Comparison of ENCODE assay signal across 31 mouse cellular contexts in genomic region chr1:98126268-98126667, GRCm38 (mm10). TPM values are rescaled to one million over a fixed set of nuclear protein-coding genes. Genes with fewer than 3 reads are reported as not detected.
DNase-seq lines count a peak whose midpoint lies in the region; ATAC-seq and TF ChIP-seq lines count a peak whose summit lies in the region.
"Had no signal": no experiment of that assay in that cellular context is flagged by ENCODE, and none has a peak within 500 bp of the region (broad histone marks: within the 10 kb centered on the region; RNA-seq: fewer than 3 reads in every experiment).

No protein-coding gene starts in this region.

- no peak for TF ChIP-seq CTCF in stomach, postnatal 0 days (IDR thresholded peaks at IDR 0.05; ENCODE audit: low read depth)

- no peaks in the 10 kb centered on the region for H3K27me3 ChIP-seq in liver, embryonic 11.5 days (replicated peaks; ENCODE audit: control insufficient read depth, insufficient read depth, low read length)
- H3K27me3 ChIP-seq in liver, embryonic 12.5 days (replicated peaks), result no peaks in the 10 kb centered on the region
- no peaks in the 10 kb centered on the region for H3K27me3 ChIP-seq in liver, embryonic 16.5 days (ENCODE audit: control insufficient read depth, insufficient read depth, low read depth, low read length)
- H3K27me3 ChIP-seq in midbrain, embryonic 11.5 days (ENCODE audit: control insufficient read depth, insufficient read depth, low read length), result no peaks in the 10 kb centered on the region
- H3K27me3 ChIP-seq in stomach, postnatal 0 days (ENCODE audit: control insufficient read depth, insufficient read depth, low read length), result no peaks in the 10 kb centered on the region
- H3K27me3 ChIP-seq: embryonic facial prominence, embryonic 13.5 days; forebrain, embryonic 13.5 days; heart, embryonic 13.5 days had no signal

- H3K9ac ChIP-seq in liver, embryonic 11.5 days (ENCODE audit: low read depth, low read length), result no peak overlapping the region
- no peak overlapping the region for H3K9ac ChIP-seq in liver, embryonic 12.5 days
- H3K9ac ChIP-seq in liver, embryonic 16.5 days (ENCODE audit: low read depth, low read length), result no peak overlapping the region
- H3K9ac ChIP-seq in midbrain, embryonic 11.5 days (ENCODE audit: low read length), result no peak overlapping the region
- no peak overlapping the region for H3K9ac ChIP-seq in stomach, postnatal 0 days (ENCODE audit: low read length)
- H3K9ac ChIP-seq: embryonic facial prominence, embryonic 13.5 days; forebrain, embryonic 13.5 days; forebrain, postnatal 0 days; heart, embryonic 13.5 days; hindbrain, embryonic 14.5 days had no signal

- no peaks in the 10 kb centered on the region for H3K9me3 ChIP-seq in liver, embryonic 11.5 days (ENCODE audit: control insufficient read depth, low read length)
- H3K9me3 ChIP-seq in liver, embryonic 12.5 days (replicated peaks), result no peaks in the 10 kb centered on the region
- H3K9me3 ChIP-seq in liver, embryonic 16.5 days (replicated peaks; ENCODE audit: control insufficient read depth, low read length), result no peaks in the 10 kb centered on the region
- no peaks in the 10 kb centered on the region for H3K9me3 ChIP-seq in midbrain, embryonic 11.5 days (ENCODE audit: control insufficient read depth, low read length)
- H3K9me3 ChIP-seq in stomach, postnatal 0 days (ENCODE audit: control insufficient read depth, low read length), result no peaks in the 10 kb centered on the region
- H3K9me3 ChIP-seq: embryonic facial prominence, embryonic 10.5 days; embryonic facial prominence, embryonic 13.5 days; forebrain, embryonic 13.5 days; heart, embryonic 10.5 days; heart, embryonic 13.5 days had no signal

- TF ChIP-seq EP300 in stomach, postnatal 0 days (optimal IDR thresholded peaks at IDR 0.05), result no peak

- DNase-seq in liver, embryonic 11.5 days (ENCODE audit: low spot score), result no peak
- DNase-seq in liver, result no peak
- DNase-seq in midbrain, embryonic 11.5 days (ENCODE audit: low spot score, missing footprints), result no peak
- no peak for DNase-seq in left cerebral cortex, postnatal 10 days (ENCODE audit: extremely low spot score in 1 of 2, low spot score in 2 of 2)
- no peak for DNase-seq in stomach, postnatal 0 days (ENCODE audit: low spot score)
- DNase-seq: adrenal gland, adult 8-10 months; adrenal gland, postnatal 25 days; cerebellum, adult 11 months; cerebellum, adult 2 months; cerebellum, postnatal 10 days; cerebellum, postnatal 36 days; embryo, embryonic 11 days; forebrain, postnatal 0 days; gastrocnemius, adult 2 months; gastrocnemius, postnatal 14 days; heart, adult 18-20 months; heart, postnatal 14 days; heart, postnatal 4 days had no signal

- H3K4me2 ChIP-seq in liver, embryonic 11.5 days, result no peak overlapping the region
- H3K4me2 ChIP-seq in liver, embryonic 12.5 days, result no peak overlapping the region
- H3K4me2 ChIP-seq in liver, embryonic 16.5 days (ENCODE audit: low read depth, low read length), result no peak overlapping the region
- no peak overlapping the region for H3K4me2 ChIP-seq in midbrain, embryonic 11.5 days
- no peak overlapping the region for H3K4me2 ChIP-seq in stomach, postnatal 0 days (replicated peaks; ENCODE audit: low read depth)
- H3K4me2 ChIP-seq: embryonic facial prominence, embryonic 13.5 days; forebrain, embryonic 13.5 days; heart, embryonic 13.5 days; hindbrain, embryonic 14.5 days had no signal

- intact Hi-C loops in left cerebral cortex, postnatal 10 days (cut with DNase I), result no loop called here

- peak; percentile 70 for ATAC-seq in liver, embryonic 11.5 days (replicated peaks; ENCODE audit: low FRiP score)
- ATAC-seq in liver, embryonic 12.5 days, result peak; percentile 78
- ATAC-seq in liver, embryonic 16.5 days (ENCODE audit: low read depth), result peak; percentile 54
- ATAC-seq in midbrain, embryonic 11.5 days (ENCODE audit: low FRiP score), result no peak
- ATAC-seq in stomach, postnatal 0 days (ENCODE audit: low FRiP score, low TSS enrichment), result no peak
- ATAC-seq: activated CD4-positive, CD25-positive, alpha-beta regulatory T cell, adult 4 months; CD4-positive, CD25-positive, alpha-beta regulatory T cell, adult 4 months; forebrain, embryonic 13.5 days; forebrain, postnatal 0 days; hindbrain, postnatal 0 days; inflammation-experienced regulatory T-cells, adult 6 months had no signal

- H3K4me1 ChIP-seq in liver, embryonic 11.5 days (replicated peaks; ENCODE audit: control insufficient read depth, insufficient read depth, low read length), result no peaks in the 10 kb centered on the region
- peaks cover 6% of the 10 kb centered on the region; the same call in 1 of the 2 replicates for H3K4me1 ChIP-seq in liver, embryonic 12.5 days
- H3K4me1 ChIP-seq in liver, embryonic 16.5 days (ENCODE audit: control insufficient read depth, low read depth, low read length), result no peaks in the 10 kb centered on the region
- H3K4me1 ChIP-seq in midbrain, embryonic 11.5 days (ENCODE audit: control insufficient read depth, insufficient read depth, low read length), result no peaks in the 10 kb centered on the region
- H3K4me1 ChIP-seq in stomach, postnatal 0 days (replicated peaks; ENCODE audit: control insufficient read depth, insufficient read depth), result no peaks in the 10 kb centered on the region
- H3K4me1 ChIP-seq: embryonic facial prominence, embryonic 10.5 days; embryonic facial prominence, embryonic 13.5 days; forebrain, embryonic 13.5 days; heart, embryonic 10.5 days; heart, embryonic 13.5 days had no signal

- no peaks in the 10 kb centered on the region for H3K36me3 ChIP-seq in liver, embryonic 11.5 days (ENCODE audit: control insufficient read depth, insufficient read depth, low read length)
- no peaks in the 10 kb centered on the region for H3K36me3 ChIP-seq in liver, embryonic 12.5 days
- no peaks in the 10 kb centered on the region for H3K36me3 ChIP-seq in liver, embryonic 16.5 days (ENCODE audit: control insufficient read depth, insufficient read depth)
- H3K36me3 ChIP-seq in midbrain, embryonic 11.5 days (ENCODE audit: control insufficient read depth, insufficient read depth, low read length), result no peaks in the 10 kb centered on the region
- no peaks in the 10 kb centered on the region for H3K36me3 ChIP-seq in stomach, postnatal 0 days (ENCODE audit: control insufficient read depth, insufficient read depth, low read length)
- H3K36me3 ChIP-seq: embryonic facial prominence, embryonic 10.5 days; embryonic facial prominence, embryonic 13.5 days; heart, embryonic 10.5 days; heart, embryonic 13.5 days had no signal

- 65% methylated on average over 3 of the region's 3 CpGs for WGBS in liver, embryonic 11.5 days
- 33% methylated on average over 3 of the region's 3 CpGs for WGBS in liver, embryonic 12.5 days (ENCODE audit: insufficient replicate concordance)
- 30% methylated on average over 3 of the region's 3 CpGs for WGBS in liver, embryonic 16.5 days (ENCODE audit: insufficient replicate concordance)
- 86% methylated on average over 3 of the region's 3 CpGs for WGBS in midbrain, embryonic 11.5 days
- 90% methylated on average over 3 of the region's 3 CpGs for whole genome bisulfite sequencing in stomach, postnatal 0 days

- H3K27ac ChIP-seq in liver, embryonic 11.5 days (ENCODE audit: low read depth, low read length), result no peak overlapping the region
- no peak overlapping the region for H3K27ac ChIP-seq in liver, embryonic 12.5 days
- no peak overlapping the region for H3K27ac ChIP-seq in liver, embryonic 16.5 days (ENCODE audit: low read length)
- H3K27ac ChIP-seq in midbrain, embryonic 11.5 days (ENCODE audit: low read depth, low read length), result no peak overlapping the region
- no peak overlapping the region for H3K27ac ChIP-seq in stomach, postnatal 0 days (replicated peaks)
- H3K27ac ChIP-seq: embryonic facial prominence, embryonic 10.5 days; embryonic facial prominence, embryonic 13.5 days; forebrain, embryonic 13.5 days; gastrocnemius, adult 2 months; heart, embryonic 10.5 days; heart, embryonic 13.5 days; hindbrain, embryonic 14.5 days; hindbrain, postnatal 0 days had no signal

- H3K4me3 ChIP-seq in liver, embryonic 11.5 days (ENCODE audit: low read depth, low read length), result no peak overlapping the region
- no peak overlapping the region for H3K4me3 ChIP-seq in liver, embryonic 12.5 days
- H3K4me3 ChIP-seq in liver, embryonic 16.5 days (ENCODE audit: low read depth, low read length), result no peak overlapping the region
- no peak overlapping the region for H3K4me3 ChIP-seq in midbrain, embryonic 11.5 days (ENCODE audit: low read depth, low read length)
- no peak overlapping the region for H3K4me3 ChIP-seq in stomach, postnatal 0 days (ENCODE audit: low read depth, low read length)
- H3K4me3 ChIP-seq: embryonic facial prominence, embryonic 10.5 days; embryonic facial prominence, embryonic 13.5 days; erythroblast, embryonic 14.5 days; forebrain, embryonic 13.5 days; gastrocnemius, adult 2 months; heart, embryonic 10.5 days; heart, embryonic 13.5 days had no signal

RNA-seq across cellular contexts. Expression of gene Pam, which starts 30.8 kb away (rescaled TPM):
- polyA plus RNA-seq in liver, embryonic 11.5 days (2014; fragmentation: Nextera tagmentation; extraction: Ambion mirVana), result 11.8 and 16.1 TPM in 2 replicates
- 10.8 and 11.3 TPM in 2 replicates for polyA plus RNA-seq in liver, embryonic 12.5 days (2016; fragmentation: Nextera tagmentation; extraction: Ambion mirVana)
- 8.3 and 8.9 TPM in 2 replicates for polyA plus RNA-seq in liver, embryonic 16.5 days (2015; fragmentation: Nextera tagmentation; extraction: Ambion mirVana)
- 21.1 and 21.2 TPM in 2 replicates for polyA plus RNA-seq in midbrain, embryonic 11.5 days (2014; fragmentation: Nextera tagmentation; extraction: Ambion mirVana)
- 100 to 1,000 TPM; 159 to 181 TPM for total RNA-seq in left cerebral cortex, postnatal 10 days (2021)
- 63.5 and 76.4 TPM in 2 replicates for polyA plus RNA-seq in stomach, postnatal 0 days (2015; fragmentation: Nextera tagmentation; extraction: Ambion mirVana)

Comparison
In these comparisons a context has a peak if more than half of its experiments do, and no peak if none do; other contexts are left out.
1. ATAC-seq: peak in liver, embryonic 11.5 days (single experiment), liver, embryonic 12.5 days (single experiment) and liver, embryonic 16.5 days (single experiment); none in midbrain, embryonic 11.5 days (single experiment) and stomach, postnatal 0 days (single experiment).